Mouse (Mus musculus): Measurements from ENCODE around the gene Fbxo41. TPM values are rescaled to one million over a fixed set of nuclear protein-coding genes. Genes with fewer than 3 reads are reported as not detected.

The Fbxo41 gene
- 0.93 and 1.1 TPM in 2 replicates for polyA plus RNA-seq (2014; fragmentation: Nextera tagmentation; extraction: Ambion mirVana)

GRCm38 (mm10) chr6:85502911-85503250, at the start of gene Fbxo41:
TSS of gene Fbxo41 (minus strand) at chr6:85502994.
- H3K4me1 ChIP-seq (replicated peaks; ENCODE audit: control insufficient read depth, insufficient read depth, low read length), result peaks cover 6% of the 10 kb centered on the region; the same call in 1 of the 2 replicates
- H3K36me3 ChIP-seq (ENCODE audit: control insufficient read depth, insufficient read depth, low read length), result no peaks in the 10 kb centered on the region
- H3K4me2 ChIP-seq (ENCODE audit: low read depth, low read length, severe bottlenecking), result peak within 1 kb of the TSS; percentile 65
- WGBS, result 0% methylated on average over 13 of the region's 22 CpGs
- H3K27ac ChIP-seq (ENCODE audit: low read depth, low read length), result no peak within 1 kb of the TSS
- peak within 1 kb of the TSS; percentile 73 for H3K9ac ChIP-seq (ENCODE audit: low read length)
- peak within 1 kb of the TSS; percentile 81 for H3K4me3 ChIP-seq (ENCODE audit: low read depth, low read length)
- no peaks in the 10 kb centered on the region for H3K9me3 ChIP-seq (ENCODE audit: control insufficient read depth, low read length)
- peak; percentile 82 for DNase-seq (ENCODE audit: low spot score)
- peaks cover 4% of the 10 kb centered on the region; the same call in 1 of the 2 replicates for H3K27me3 ChIP-seq (ENCODE audit: control insufficient read depth, insufficient read depth, low read length)
- peak; percentile 82 for ATAC-seq (replicated peaks; ENCODE audit: low FRiP score)

GRCm38 (mm10) chr6:85547642-85548041, 44.8 kb upstream of the Fbxo41 start:
- no peak for ATAC-seq (replicated peaks; ENCODE audit: low FRiP score)
- Histone ChIP-seq H3K27ac (ENCODE audit: low read depth, low read length) (no peak overlapping the region), H3K9me3 (ENCODE audit: control insufficient read depth, low read length) (no peaks in the 10 kb centered on the region), H3K4me3 (ENCODE audit: low read depth, low read length) (no peak overlapping the region), H3K27me3 (ENCODE audit: control insufficient read depth, insufficient read depth, low read length) (no peaks in the 10 kb centered on the region), H3K4me1 (replicated peaks; ENCODE audit: control insufficient read depth, insufficient read depth, low read length) (no peaks in the 10 kb centered on the region), H3K36me3 (ENCODE audit: control insufficient read depth, insufficient read depth, low read length) (no peaks in the 10 kb centered on the region), H3K9ac (ENCODE audit: low read length) (no peak overlapping the region), H3K4me2 (ENCODE audit: low read depth, low read length, severe bottlenecking) (no peak overlapping the region)
- no peak for DNase-seq (ENCODE audit: low spot score)
- WGBS, result 89% methylated on average over 5 of the region's 5 CpGs

DNA sequence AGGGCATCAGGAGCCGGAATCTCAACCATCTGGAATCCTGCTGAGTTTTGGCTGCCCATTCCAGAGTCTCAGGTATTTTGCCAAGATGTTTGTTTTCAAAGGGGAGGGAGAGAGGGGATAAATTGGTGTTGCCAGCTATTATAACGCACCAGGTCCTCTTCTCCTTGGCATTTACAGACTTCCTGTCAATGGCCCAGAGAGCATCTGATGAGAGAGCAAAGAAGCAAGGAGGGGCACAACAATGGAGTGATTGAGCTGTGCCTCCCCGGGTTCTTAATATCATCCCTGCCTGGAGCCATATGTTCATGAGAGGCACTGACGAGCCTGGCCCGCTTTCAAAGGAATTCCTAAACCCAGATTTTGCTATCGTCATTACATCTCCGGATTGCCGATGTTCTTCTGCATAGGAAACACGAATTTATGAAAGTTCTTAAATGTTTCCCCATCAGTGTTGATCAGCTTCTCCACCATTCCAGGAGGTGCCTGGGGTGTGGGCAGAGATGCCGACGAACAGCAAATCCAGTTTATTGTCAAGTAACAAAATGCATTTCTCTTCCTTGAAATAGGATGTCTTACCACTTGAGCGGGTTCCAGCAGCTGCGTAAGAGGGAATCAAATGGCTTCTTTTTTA, 41.6 kb upstream of the Fbxo41 start:
- ATAC-seq (replicated peaks; ENCODE audit: low FRiP score), result no peak
- Histone ChIP-seq H3K4me2 (ENCODE audit: low read depth, low read length, severe bottlenecking) (no peak overlapping the region), H3K9ac (ENCODE audit: low read length) (no peak overlapping the region), H3K4me1 (replicated peaks; ENCODE audit: control insufficient read depth, insufficient read depth, low read length) (no peaks in the 10 kb centered on the region), H3K36me3 (ENCODE audit: control insufficient read depth, insufficient read depth, low read length) (no peaks in the 10 kb centered on the region), H3K4me3 (ENCODE audit: low read depth, low read length) (no peak overlapping the region), H3K27ac (ENCODE audit: low read depth, low read length) (no peak overlapping the region), H3K27me3 (ENCODE audit: control insufficient read depth, insufficient read depth, low read length) (no peaks in the 10 kb centered on the region), H3K9me3 (ENCODE audit: control insufficient read depth, low read length) (no peaks in the 10 kb centered on the region)
- DNase-seq (ENCODE audit: low spot score), result no peak
- WGBS, result 73% methylated on average over 13 of the region's 13 CpGs

DNA sequence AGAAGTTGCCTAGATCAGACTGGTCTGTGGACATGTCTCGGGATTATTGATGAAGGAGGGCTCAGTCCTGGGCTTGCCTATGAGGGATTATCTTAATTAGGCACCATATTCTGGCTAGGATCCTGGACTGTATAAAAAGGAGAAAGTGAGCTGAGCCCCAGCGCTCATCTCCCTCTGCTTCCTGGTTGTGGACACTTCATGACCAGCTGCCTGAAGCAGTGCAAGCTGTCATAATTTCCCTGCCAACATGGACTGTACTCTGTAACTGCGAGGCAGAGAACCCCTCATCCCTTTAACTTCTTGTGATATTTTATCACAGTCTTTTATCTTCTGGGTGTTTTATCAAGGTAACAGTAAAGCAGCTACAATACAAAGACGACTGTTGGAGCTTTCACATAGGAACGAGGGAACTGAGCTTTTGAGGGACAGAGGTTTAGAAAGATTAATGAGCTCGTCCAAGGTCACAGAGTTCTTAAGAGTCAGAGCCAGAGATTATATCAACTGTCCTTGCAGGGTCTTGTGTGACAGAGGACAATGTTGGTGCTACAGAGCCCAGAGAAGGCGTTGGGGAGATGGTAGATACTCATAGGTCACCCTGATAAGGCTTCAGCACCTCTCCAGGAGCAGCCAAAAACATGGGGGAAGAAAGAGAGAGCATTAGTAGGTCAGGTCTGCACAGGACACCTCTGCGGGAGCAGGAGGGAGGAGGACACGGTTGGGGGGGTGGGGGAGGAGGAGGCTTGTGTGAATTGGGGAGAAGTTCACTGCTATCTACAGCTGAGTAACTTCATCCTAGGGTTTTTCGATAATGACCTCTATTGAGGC, 40.8 kb upstream of the Fbxo41 start:
- 76% methylated on average over 10 of the region's 10 CpGs for WGBS
- H3K9ac ChIP-seq (ENCODE audit: low read length), result no peak overlapping the region
- no peaks in the 10 kb centered on the region for H3K4me1 ChIP-seq (replicated peaks; ENCODE audit: control insufficient read depth, insufficient read depth, low read length)
- no peaks in the 10 kb centered on the region for H3K9me3 ChIP-seq (ENCODE audit: control insufficient read depth, low read length)
- ATAC-seq (replicated peaks; ENCODE audit: low FRiP score) (no peak), DNase-seq (ENCODE audit: low spot score) (no peak)
- H3K4me2 ChIP-seq (ENCODE audit: low read depth, low read length, severe bottlenecking), result no peak overlapping the region
- no peak overlapping the region for H3K4me3 ChIP-seq (ENCODE audit: low read depth, low read length)
- H3K36me3 ChIP-seq (ENCODE audit: control insufficient read depth, insufficient read depth, low read length), result no peaks in the 10 kb centered on the region
- H3K27me3 ChIP-seq (ENCODE audit: control insufficient read depth, insufficient read depth, low read length), result no peaks in the 10 kb centered on the region
- no peak overlapping the region for H3K27ac ChIP-seq (ENCODE audit: low read depth, low read length)

GRCm38 (mm10) chr6:85522825-85523224, 20.0 kb upstream of the Fbxo41 start:
- Histone ChIP-seq H3K9ac (ENCODE audit: low read length) (no peak overlapping the region), H3K9me3 (ENCODE audit: control insufficient read depth, low read length) (no peaks in the 10 kb centered on the region), H3K4me1 (replicated peaks; ENCODE audit: control insufficient read depth, insufficient read depth, low read length) (no peaks in the 10 kb centered on the region), H3K27me3 (ENCODE audit: control insufficient read depth, insufficient read depth, low read length) (no peaks in the 10 kb centered on the region), H3K4me3 (ENCODE audit: low read depth, low read length) (no peak overlapping the region), H3K4me2 (ENCODE audit: low read depth, low read length, severe bottlenecking) (no peak overlapping the region), H3K36me3 (ENCODE audit: control insufficient read depth, insufficient read depth, low read length) (no peaks in the 10 kb centered on the region), H3K27ac (ENCODE audit: low read depth, low read length) (no peak overlapping the region)
- DNase-seq (ENCODE audit: low spot score) (no peak), ATAC-seq (replicated peaks; ENCODE audit: low FRiP score) (no peak)
- 75% methylated on average over 2 of the region's 2 CpGs for WGBS

- Histone ChIP-seq H3K27ac (ENCODE audit: low read depth, low read length) (no peak overlapping the region), H3K9ac (ENCODE audit: low read length) (no peak overlapping the region), H3K4me3 (ENCODE audit: low read depth, low read length) (no peak overlapping the region), H3K4me2 (ENCODE audit: low read depth, low read length, severe bottlenecking) (no peak overlapping the region), H3K9me3 (ENCODE audit: control insufficient read depth, low read length) (no peaks in the 10 kb centered on the region), H3K36me3 (ENCODE audit: control insufficient read depth, insufficient read depth, low read length) (no peaks in the 10 kb centered on the region), H3K27me3 (ENCODE audit: control insufficient read depth, insufficient read depth, low read length) (no peaks in the 10 kb centered on the region), H3K4me1 (replicated peaks; ENCODE audit: control insufficient read depth, insufficient read depth, low read length) (no peaks in the 10 kb centered on the region)
- no peak for ATAC-seq (replicated peaks; ENCODE audit: low FRiP score)
- WGBS, result 87% methylated on average over 5 of the region's 5 CpGs
- DNase-seq (ENCODE audit: low spot score), result no peak
Observed at GRCm38 (mm10) chr6:85522026-85522425, 19.2 kb upstream of the Fbxo41 start.

DNA sequence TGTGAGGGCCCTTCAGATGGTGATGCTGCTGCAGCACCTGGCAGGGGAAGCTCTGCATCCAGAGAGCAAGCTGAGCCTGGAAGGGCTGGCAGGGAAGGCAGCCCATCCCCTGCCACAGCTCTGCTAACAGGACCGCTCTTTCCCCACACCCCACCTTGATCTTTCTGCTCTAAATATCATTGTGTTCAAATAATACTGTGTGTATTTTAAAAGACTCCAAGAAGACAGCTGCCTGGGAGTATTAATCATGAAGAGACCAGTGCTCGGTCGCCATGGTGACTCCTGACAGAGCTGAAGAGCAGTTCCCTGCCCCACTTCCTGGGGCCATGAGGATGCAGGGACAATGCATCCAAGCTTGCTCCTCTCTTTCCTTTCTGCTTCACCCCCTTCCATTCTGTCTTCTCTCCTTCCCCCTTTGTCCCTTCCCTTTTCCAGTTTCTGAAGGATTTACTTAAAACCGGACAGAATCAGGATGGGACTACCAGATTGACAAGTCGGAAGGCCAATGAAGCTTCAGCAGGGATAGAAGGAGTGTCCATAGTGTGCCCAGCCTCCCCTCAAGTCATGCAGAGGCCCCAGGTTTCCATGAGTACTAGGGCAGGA, 15.4 kb upstream of the Fbxo41 start:
- H3K4me2 ChIP-seq (ENCODE audit: low read depth, low read length, severe bottlenecking), result no peak overlapping the region
- H3K27ac ChIP-seq (ENCODE audit: low read depth, low read length), result no peak overlapping the region
- no peak overlapping the region for H3K9ac ChIP-seq (ENCODE audit: low read length)
- H3K9me3 ChIP-seq (ENCODE audit: control insufficient read depth, low read length), result no peaks in the 10 kb centered on the region
- H3K36me3 ChIP-seq (ENCODE audit: control insufficient read depth, insufficient read depth, low read length), result no peaks in the 10 kb centered on the region
- peaks cover 17% of the 10 kb centered on the region for H3K27me3 ChIP-seq (ENCODE audit: control insufficient read depth, insufficient read depth, low read length)
- 61% methylated on average over 5 of the region's 5 CpGs for WGBS
- H3K4me1 ChIP-seq (replicated peaks; ENCODE audit: control insufficient read depth, insufficient read depth, low read length), result peaks cover 4% of the 10 kb centered on the region
- ATAC-seq (replicated peaks; ENCODE audit: low FRiP score) (no peak), DNase-seq (ENCODE audit: low spot score) (peak; percentile 49)
- H3K4me3 ChIP-seq (ENCODE audit: low read depth, low read length), result no peak overlapping the region

DNA sequence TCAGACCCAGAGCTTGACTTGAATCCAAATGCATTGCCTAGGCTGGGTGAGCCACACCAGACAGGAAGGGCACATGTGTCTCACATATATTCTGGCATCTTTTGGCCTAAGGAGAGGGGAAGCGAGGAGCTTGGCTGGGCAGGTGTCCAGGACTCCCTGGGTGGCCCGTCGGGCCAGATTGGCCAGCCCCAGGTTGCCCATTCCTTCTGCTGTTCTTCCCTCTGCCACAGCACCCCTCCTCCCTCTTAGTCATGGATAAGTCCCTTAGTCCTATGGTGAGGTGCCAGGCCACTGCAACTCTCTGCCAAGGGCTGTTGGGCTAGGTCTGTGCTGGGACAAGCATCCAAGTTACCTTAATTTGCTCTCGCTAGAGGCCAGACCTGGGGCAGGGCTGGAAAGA, 13.1 kb upstream of the Fbxo41 start:
- no peak overlapping the region for H3K27ac ChIP-seq (ENCODE audit: low read depth, low read length)
- no peak overlapping the region for H3K4me3 ChIP-seq (ENCODE audit: low read depth, low read length)
- 78% methylated on average over 4 of the region's 4 CpGs for WGBS
- no peaks in the 10 kb centered on the region for H3K36me3 ChIP-seq (ENCODE audit: control insufficient read depth, insufficient read depth, low read length)
- ATAC-seq (replicated peaks; ENCODE audit: low FRiP score), result no peak
- H3K27me3 ChIP-seq (ENCODE audit: control insufficient read depth, insufficient read depth, low read length), result peaks cover 40% of the 10 kb centered on the region
- H3K4me1 ChIP-seq (replicated peaks; ENCODE audit: control insufficient read depth, insufficient read depth, low read length), result peaks cover 20% of the 10 kb centered on the region
- H3K4me2 ChIP-seq (ENCODE audit: low read depth, low read length, severe bottlenecking), result no peak overlapping the region
- no peaks in the 10 kb centered on the region for H3K9me3 ChIP-seq (ENCODE audit: control insufficient read depth, low read length)
- no peak for DNase-seq (ENCODE audit: low spot score)
- no peak overlapping the region for H3K9ac ChIP-seq (ENCODE audit: low read length)
